Mouse (Mus musculus): Measurements from ENCODE around the gene Pramel3.
"Not testable (repeated sequence)": the region's sequence is repeated elsewhere in the genome, so short reads cannot be mapped to it uniquely, and the experiment has no call there.

Gene Pramel3

GRCm38 (mm10) chrX:135302007-135302406 lies at the start of gene Pramel3:
Pramel3 (plus strand) TSS chrX:135302307.
- not testable (repeated sequence) for DNase-seq

GRCm38 (mm10) chrX:135360685-135361084 lies 58.6 kb downstream of the Pramel3 start:
- not testable (repeated sequence) for DNase-seq

- not testable (repeated sequence) for DNase-seq
These were observed 59.8 kb downstream of the Pramel3 start for GRCm38 (mm10) chrX:135361943-135362342.
